Mouse (Mus musculus) CH12.LX (cell line): Measurements from ENCODE around the gene Igfbp2. TPM values are rescaled to one million over a fixed set of nuclear protein-coding genes. Genes with fewer than 3 reads are reported as not detected.
A peak's percentile ranks its signal among the peaks of the same experiment; 100 is the strongest.

ENCODE experiments used
- DNase-seq: peaks from one replicate; pipeline ENCODE4 v3.0.0-alpha.2; 2013; ENCODE audit errors: extremely low read depth
- H3K27ac ChIP-seq: 2 replicates; pipeline ENCODE4 v1.5.1; 2012; ENCODE audit warnings: low read depth, mild to moderate bottlenecking, control low read depth, moderate library complexity; ENCODE audit not compliant: insufficient read depth
- H3K27me3 ChIP-seq: replicated peaks from 2 replicates; pipeline ENCODE3; 2012; ENCODE audit warnings: inconsistent platforms
- H3K36me3 ChIP-seq, 2 experiments: replicated peaks in 1 of 2; 2 replicates each; pipeline versions ENCODE3 to v1.6.1; 2012; ENCODE audit warnings: inconsistent platforms in 1 of 2, low read length in 1 of 2, mild to moderate bottlenecking in 1 of 2, mixed read lengths in 1 of 2, moderate library complexity in 1 of 2; ENCODE audit not compliant: control insufficient read depth in 1 of 2, insufficient read depth in 1 of 2
- H3K4me1 ChIP-seq, 2 experiments: 2 replicates each; pipeline ENCODE4 v1.6.1; 2012; ENCODE audit warnings: inconsistent platforms in 1 of 2, moderate library complexity in 1 of 2; ENCODE audit not compliant: insufficient read depth in 2 of 2, control insufficient read depth in 1 of 2
- H3K4me2 ChIP-seq: 2 replicates; pipeline ENCODE4 v1.6.1; 2012; ENCODE audit warnings: low read depth, mild to moderate bottlenecking, control low read depth; ENCODE audit not compliant: poor library complexity, insufficient read depth, severe bottlenecking
- H3K4me3 ChIP-seq, 3 experiments: fragments of 150-350 bp in 1 of 3; sonication (generic) in 1 of 3; replicated peaks in 1 of 3; 2 replicates each; pipeline versions ENCODE3 to v1.5.1; 2011 to 2012; ENCODE audit warnings: low read depth in 2 of 3, low read length in 2 of 3, mild to moderate bottlenecking in 2 of 3, moderate library complexity in 2 of 3, control low read depth in 1 of 3, improper control_type of control experiment in 1 of 3, inconsistent platforms in 1 of 3, mixed read lengths in 1 of 3; ENCODE audit not compliant: poor library complexity in 1 of 3
- H3K79me2 ChIP-seq: replicated peaks from 2 replicates; pipeline ENCODE4 v1.6.1; 2012; ENCODE audit warnings: mild to moderate bottlenecking, moderate library complexity; ENCODE audit not compliant: control insufficient read depth, poor library complexity, insufficient read depth, severe bottlenecking; ENCODE audit errors: extremely low read depth
- H3K9ac ChIP-seq: 2 replicates; pipeline ENCODE4 v1.6.1; 2012; ENCODE audit warnings: low read depth, mild to moderate bottlenecking, control low read depth, moderate library complexity; ENCODE audit not compliant: insufficient read depth
- H3K9me3 ChIP-seq: replicated peaks from 2 replicates; pipeline ENCODE3; 2012; ENCODE audit warnings: low read length, inconsistent platforms, mixed read lengths
- BHLHE40 ChIP-seq: IDR thresholded peaks from 2 replicates; pipeline ENCODE4 v1.6.1; 2011; ENCODE audit warnings: mild to moderate bottlenecking, low read depth, low read length, improper control_type of control experiment
- CHD1 ChIP-seq: IDR thresholded peaks from 2 replicates; pipeline ENCODE4 v1.6.1; 2012; ENCODE audit warnings: low read depth, low read length, improper control_type of control experiment, inconsistent platforms
- CHD2 ChIP-seq: IDR thresholded peaks from 2 replicates; pipeline ENCODE4 v1.6.1; 2011; ENCODE audit warnings: low read length, improper control_type of control experiment
- CTCF ChIP-seq, 2 experiments: IDR thresholded peaks in 1 of 2; conservative IDR thresholded peaks in 1 of 2; 2 replicates each; pipeline ENCODE4 v1.5.1; 2011 to 2012; ENCODE audit warnings: low read depth in 2 of 2, low read length in 2 of 2, improper control_type of control experiment in 1 of 2, inconsistent platforms in 1 of 2, mild to moderate bottlenecking in 1 of 2, moderate library complexity in 1 of 2
- E2F4 ChIP-seq: IDR thresholded peaks from 2 replicates; pipeline ENCODE4 v1.6.1; 2011; ENCODE audit warnings: low read depth, low read length, improper control_type of control experiment; ENCODE audit not compliant: insufficient replicate concordance
- ELF1 ChIP-seq: IDR thresholded peaks from 2 replicates; pipeline ENCODE4 v1.6.1; 2014; ENCODE audit warnings: low read depth, mild to moderate bottlenecking, inconsistent platforms, low read length, improper control_type of control experiment
- EP300 ChIP-seq: IDR thresholded peaks from 2 replicates; pipeline ENCODE4 v1.6.1; 2011; ENCODE audit warnings: low read length, improper control_type of control experiment
- ETS1 ChIP-seq: conservative IDR thresholded peaks from 2 replicates; pipeline ENCODE4 v1.6.1; 2012; ENCODE audit warnings: low read depth, mild to moderate bottlenecking, inconsistent platforms, low read length, improper control_type of control experiment, moderate library complexity
- GABPA ChIP-seq: IDR thresholded peaks from 2 replicates; pipeline ENCODE4 v1.6.1; 2012; ENCODE audit warnings: low read depth, low read length, improper control_type of control experiment, inconsistent platforms; ENCODE audit not compliant: insufficient replicate concordance
- HCFC1 ChIP-seq: IDR thresholded peaks from 2 replicates; pipeline ENCODE4 v1.6.1; 2012; ENCODE audit warnings: low read depth, mild to moderate bottlenecking, inconsistent platforms, low read length, improper control_type of control experiment
- IRF4 ChIP-seq: IDR thresholded peaks from 2 replicates; pipeline ENCODE4 v1.6.1; 2014; ENCODE audit warnings: low read depth, mild to moderate bottlenecking, inconsistent platforms, low read length, improper control_type of control experiment
- JUN ChIP-seq: IDR thresholded peaks from 2 replicates; pipeline ENCODE4 v1.6.1; 2011; ENCODE audit warnings: low read depth, mild to moderate bottlenecking, low read length, improper control_type of control experiment, moderate library complexity; ENCODE audit not compliant: insufficient read depth
- JUND ChIP-seq: conservative IDR thresholded peaks from 2 replicates; pipeline ENCODE4 v1.6.1; 2011; ENCODE audit warnings: low read depth, low read length, improper control_type of control experiment
- KAT2A ChIP-seq: IDR thresholded peaks from 2 replicates; pipeline ENCODE4 v1.6.1; 2012; ENCODE audit warnings: low read length, improper control_type of control experiment, inconsistent platforms; ENCODE audit not compliant: insufficient replicate concordance
- MAFK ChIP-seq: IDR thresholded peaks from 2 replicates; pipeline ENCODE4 v1.6.1; 2011; ENCODE audit warnings: low read length, improper control_type of control experiment; ENCODE audit not compliant: insufficient replicate concordance
- MAX ChIP-seq: IDR thresholded peaks from 2 replicates; pipeline ENCODE4 v1.6.1; 2011; ENCODE audit warnings: low read length, improper control_type of control experiment
- MAZ ChIP-seq: IDR thresholded peaks from 2 replicates; pipeline ENCODE4 v1.6.1; 2012; ENCODE audit warnings: low read depth, mild to moderate bottlenecking, inconsistent platforms, low read length, improper control_type of control experiment, moderate library complexity
- MEF2A ChIP-seq: IDR thresholded peaks from 2 replicates; pipeline ENCODE4 v1.6.1; 2014; ENCODE audit warnings: low read depth, mild to moderate bottlenecking, inconsistent platforms, low read length, improper control_type of control experiment, borderline replicate concordance
- MXI1 ChIP-seq: IDR thresholded peaks from 2 replicates; pipeline ENCODE4 v1.6.1; 2011; ENCODE audit warnings: mild to moderate bottlenecking, low read depth, low read length, improper control_type of control experiment
- MYC ChIP-seq: IDR thresholded peaks from 2 replicates; pipeline ENCODE4 v1.6.1; 2011; ENCODE audit warnings: low read depth, mild to moderate bottlenecking, improper control_type of control experiment, low read length
- NELFE ChIP-seq: IDR thresholded peaks from 2 replicates; pipeline ENCODE4 v1.6.1; 2011; ENCODE audit warnings: low read depth, low read length, improper control_type of control experiment
- NRF1 ChIP-seq: IDR thresholded peaks from 2 replicates; pipeline ENCODE4 v1.6.1; 2014; ENCODE audit warnings: low read depth, mild to moderate bottlenecking, inconsistent platforms, low read length, improper control_type of control experiment, moderate library complexity
- PAX5 ChIP-seq: IDR thresholded peaks from 2 replicates; pipeline ENCODE4 v1.6.1; 2012; ENCODE audit warnings: low read length, inconsistent platforms, mixed read lengths
- POLR2A ChIP-seq: IDR thresholded peaks from 2 replicates; pipeline ENCODE4 v1.6.1; 2011; ENCODE audit warnings: low read depth, mild to moderate bottlenecking, improper control_type of control experiment, low read length
- POLR2AphosphoS2 ChIP-seq: IDR thresholded peaks from 2 replicates; pipeline ENCODE4 v1.6.1; 2011; ENCODE audit warnings: low read depth, low read length, improper control_type of control experiment
- RAD21 ChIP-seq: IDR thresholded peaks from 2 replicates; pipeline ENCODE4 v1.6.1; 2011; ENCODE audit warnings: low read depth, mild to moderate bottlenecking, low read length, improper control_type of control experiment, moderate library complexity
- RCOR1 ChIP-seq: conservative IDR thresholded peaks from 2 replicates; pipeline ENCODE4 v1.6.1; 2012; ENCODE audit warnings: low read depth, mild to moderate bottlenecking, inconsistent platforms, low read length, improper control_type of control experiment
- SIN3A ChIP-seq: IDR thresholded peaks from 2 replicates; pipeline ENCODE4 v1.6.1; 2012; ENCODE audit warnings: low read length, improper control_type of control experiment, inconsistent platforms
- SMC3 ChIP-seq: IDR thresholded peaks from 2 replicates; pipeline ENCODE4 v1.6.1; 2011; ENCODE audit warnings: low read depth, low read length, improper control_type of control experiment
- TBP ChIP-seq: conservative IDR thresholded peaks from 2 replicates; pipeline ENCODE4 v1.6.1; 2011; ENCODE audit warnings: low read depth, low read length, improper control_type of control experiment
- TCF12 ChIP-seq: IDR thresholded peaks from 2 replicates; pipeline ENCODE4 v1.6.1; 2014; ENCODE audit warnings: low read depth, mild to moderate bottlenecking, inconsistent platforms, low read length, improper control_type of control experiment
- UBTF ChIP-seq: IDR thresholded peaks from 2 replicates; pipeline ENCODE4 v1.6.1; 2012; ENCODE audit warnings: low read depth, mild to moderate bottlenecking, inconsistent platforms, low read length, improper control_type of control experiment, moderate library complexity
- USF1 ChIP-seq: IDR thresholded peaks from 2 replicates; pipeline ENCODE4 v1.6.1; 2014; ENCODE audit warnings: low read depth, mild to moderate bottlenecking, inconsistent platforms, low read length, improper control_type of control experiment
- USF2 ChIP-seq: conservative IDR thresholded peaks from 2 replicates; pipeline ENCODE4 v1.6.1; 2011; ENCODE audit warnings: low read depth, low read length, improper control_type of control experiment
- ZC3H11A ChIP-seq: IDR thresholded peaks from 2 replicates; pipeline ENCODE4 v1.6.1; 2012; ENCODE audit warnings: low read depth, mild to moderate bottlenecking, inconsistent platforms, low read length, improper control_type of control experiment
- ZKSCAN1 ChIP-seq: IDR thresholded peaks from 2 replicates; pipeline ENCODE4 v1.6.1; 2012; ENCODE audit warnings: low read depth, inconsistent platforms, low read length, improper control_type of control experiment, borderline replicate concordance
- ZMIZ1 ChIP-seq: IDR thresholded peaks from 2 replicates; pipeline ENCODE4 v1.6.1; 2012; ENCODE audit warnings: low read depth, mild to moderate bottlenecking, inconsistent platforms, low read length, improper control_type of control experiment
- ZNF384 ChIP-seq: IDR thresholded peaks from 2 replicates; pipeline ENCODE4 v1.6.1; 2012; ENCODE audit warnings: low read depth, low read length, improper control_type of control experiment, inconsistent platforms
- dilution Hi-C: fragments of 300-500 bp; cut with MboI; formaldehyde crosslinking; loops from 2 replicates; pipeline ENCODE4 v1.14.3; 2020; ENCODE audit warnings: low sequenced_read_pairs; ENCODE audit not compliant: extremely low pct_unique_long_range_greater_than_20kb, extremely low pct_ligation_motif_present
- in situ Hi-C: fragments of 300-500 bp; cut with MboI; formaldehyde crosslinking; loops from 3 replicates; pipeline ENCODE4 v1.14.3; 2019; ENCODE audit warnings: low sequenced_read_pairs, low pct_ligation_motif_present, low pct_unique_long_range_greater_than_20kb, mixed read lengths
- polyA plus RNA-seq: library from polyadenylated mRNA; unstranded; fragments of >175 nt; gene quantifications from 2 replicates; pipeline ENCODE4 v1.2.1, GENCODE M21; 2012; ENCODE audit warnings: low read depth; ENCODE audit not compliant: insufficient read length
- total RNA-seq, 2 experiments: library from RNA; depleted of rRNA; stranded (reverse); fragments of 300-350 nt in 1 of 2; fragments of >200 nt in 1 of 2; gene quantifications; 2 replicates each; pipeline ENCODE4 v1.2.3; 2012 to 2014

Igfbp2 gene
- total and polyA plus RNA-seq, 3 experiments = 294 to 662 (median 350) TPM

- Histone ChIP-seq H3K9ac (no peak overlapping the region; the same call in 1 of the 2 replicates), H3K4me2 (no peak overlapping the region), H3K27me3 (no peaks in the 10 kb centered on the region), H3K4me3 (no peak overlapping the region), H3K9me3 (peaks cover 21% of the 10 kb centered on the region), H3K79me2 (no peaks in the 10 kb centered on the region), H3K36me3 (no peaks in the 10 kb centered on the region), H3K27ac (peak overlapping the region; percentile 60), H3K4me1 (peaks cover 16 to 25% of the 10 kb centered on the region in 2 experiments)
- in situ Hi-C loops (no loop called here), dilution Hi-C loops (no loop called here)
- no peak for TF ChIP-seq CTCF (conservative IDR thresholded peaks at IDR 0.05 in 1 of 2, IDR thresholded peaks at IDR 0.05 in 1 of 2; ENCODE audit: low read depth in 2 of 2, low read length in 2 of 2)
- no peak for TF ChIP-seq USF2
- TF ChIP-seq MAZ = peak; percentile 97
- peak; percentile 92 for TF ChIP-seq BHLHE40
- TF ChIP-seq ZNF384 = no peak
- TF ChIP-seq MAFK = peak; percentile 62; the same call in 1 of the 2 replicates
- no peak for TF ChIP-seq RCOR1
- TF ChIP-seq IRF4 = peak; percentile 95
- peak; percentile 82 for TF ChIP-seq MEF2A
- peak; percentile 52; the same call in 1 of the 2 replicates for TF ChIP-seq NELFE
- no peak for TF ChIP-seq KAT2A
- TF ChIP-seq ZMIZ1 = no peak
- TF ChIP-seq CHD2 = peak; percentile 87
- peak; percentile 89 for TF ChIP-seq EP300
- TF ChIP-seq TCF12 = peak; percentile 42; the same call in 1 of the 2 replicates
- TF ChIP-seq MXI1 = peak; percentile 64
- TF ChIP-seq SIN3A = peak; percentile 74
- TF ChIP-seq NRF1 = peak; percentile 39; the same call in 1 of the 2 replicates
- TF ChIP-seq POLR2AphosphoS2 = no peak
- peak; percentile 80 for TF ChIP-seq MAX
- TF ChIP-seq UBTF = no peak
- peak; percentile 83 for TF ChIP-seq ETS1
- TF ChIP-seq ELF1 = no peak
- no peak for TF ChIP-seq ZC3H11A
- peak; percentile 28 for TF ChIP-seq SMC3
- no peak for TF ChIP-seq JUND
- TF ChIP-seq TBP = peak; percentile 95
- TF ChIP-seq MYC = peak; percentile 90
- no peak; the same call in 1 of the 2 replicates for TF ChIP-seq HCFC1
- TF ChIP-seq CHD1 = no peak
- no peak for TF ChIP-seq GABPA
- TF ChIP-seq POLR2A = peak; percentile 50
- TF ChIP-seq ZKSCAN1 = no peak
- no peak for TF ChIP-seq PAX5
- no peak for TF ChIP-seq JUN
- no peak for TF ChIP-seq USF1
- TF ChIP-seq RAD21 = no peak; the same call in 1 of the 2 replicates
- no peak for TF ChIP-seq E2F4
- peak; percentile 88 for DNase-seq
These were observed 28.2 kb upstream of the Igfbp2 start for GRCm38 (mm10) chr1:72796128-72796527.
